Mouse (Mus musculus) heart, postnatal 4 days (tissue): Measurements from ENCODE around the gene Osbpl10. TPM values are rescaled to one million over a fixed set of nuclear protein-coding genes. Genes with fewer than 3 reads are reported as not detected.
A peak's percentile ranks its signal among the peaks of the same experiment; 100 is the strongest.
"Not testable (repeated sequence)": the region's sequence is repeated elsewhere in the genome, so short reads cannot be mapped to it uniquely, and the experiment has no call there.

Experiments used
- DNase-seq: peaks from one replicate; pipeline ENCODE4 v3.0.0; 2021
- total RNA-seq, 2 experiments: library from RNA; stranded (reverse); gene quantifications; 2 replicates each; pipeline ENCODE4 v1.2.3; 2021

Osbpl10 gene
- total RNA-seq, 2 experiments from 2014 or later: 5.7 to 6.1 TPM

DNA sequence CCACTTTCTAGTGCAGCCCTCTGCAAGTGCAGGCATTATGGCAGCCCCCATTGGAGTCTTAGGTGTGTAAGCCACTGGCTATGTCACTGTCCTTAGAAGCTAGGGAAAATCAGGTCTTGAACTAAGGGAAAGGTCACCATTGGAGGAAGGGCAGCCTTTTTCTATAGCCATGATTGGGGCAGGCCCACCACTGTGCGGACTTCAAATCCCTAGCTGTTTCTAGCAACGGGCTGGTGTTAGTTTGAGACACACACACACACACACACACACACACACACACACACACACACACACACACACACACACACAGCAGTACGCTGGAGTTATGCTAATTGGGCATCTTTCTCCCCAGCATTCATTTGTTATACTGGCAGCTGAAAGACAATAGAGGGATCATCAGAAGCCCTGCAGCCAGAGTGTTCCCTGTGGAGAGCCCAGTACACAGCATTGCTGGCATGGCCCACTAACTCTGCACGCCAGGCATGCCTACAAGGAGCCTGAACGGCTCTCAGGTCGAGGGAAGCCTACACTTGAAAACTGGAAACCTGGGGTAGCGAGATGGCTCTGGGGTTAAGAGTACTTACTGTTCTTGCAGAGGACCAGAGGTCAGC, 246.5 kb downstream of the Osbpl10 start:
- no peak for DNase-seq

DNA sequence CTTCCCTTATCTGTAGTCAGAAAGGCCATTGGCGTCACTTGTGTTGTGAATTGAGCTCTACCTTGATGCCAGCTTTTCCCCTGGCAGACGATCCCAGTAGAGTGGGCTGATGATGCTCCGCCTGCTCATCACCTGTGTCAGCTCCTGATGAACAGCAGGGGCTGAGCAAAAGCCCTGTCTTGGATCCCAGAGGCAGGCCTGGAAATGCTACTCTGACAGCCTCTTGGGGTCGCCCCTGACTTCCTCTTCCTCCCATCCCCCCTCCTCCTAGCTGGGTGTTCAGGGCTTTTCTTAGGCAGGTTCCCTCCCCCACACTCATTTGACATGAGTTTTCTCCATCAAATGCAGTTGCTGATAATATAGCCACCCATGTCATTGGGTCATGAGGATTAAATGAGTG, 250.8 kb downstream of the Osbpl10 start:
- DNase-seq: no peak

DNA sequence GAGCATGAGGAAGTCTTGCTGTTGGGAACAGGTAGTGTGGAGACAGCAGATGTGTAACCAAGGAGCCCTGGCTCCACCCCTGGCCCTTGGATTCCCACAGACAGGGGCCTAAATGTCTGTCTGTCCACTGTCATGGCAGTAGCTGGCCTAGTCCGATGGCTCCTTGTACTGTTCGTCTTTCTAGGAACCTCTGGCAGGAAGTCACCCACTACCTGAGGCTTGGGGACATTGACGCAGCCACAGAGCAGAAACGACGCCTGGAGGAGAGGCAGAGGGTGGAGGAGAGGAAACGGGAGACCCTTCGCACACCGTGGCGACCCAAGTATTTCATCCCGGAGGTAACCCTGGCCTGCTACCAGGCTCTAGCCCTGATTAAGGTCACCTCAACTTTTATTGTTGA, 251.3 kb downstream of the Osbpl10 start:
- no peak for DNase-seq

DNA sequence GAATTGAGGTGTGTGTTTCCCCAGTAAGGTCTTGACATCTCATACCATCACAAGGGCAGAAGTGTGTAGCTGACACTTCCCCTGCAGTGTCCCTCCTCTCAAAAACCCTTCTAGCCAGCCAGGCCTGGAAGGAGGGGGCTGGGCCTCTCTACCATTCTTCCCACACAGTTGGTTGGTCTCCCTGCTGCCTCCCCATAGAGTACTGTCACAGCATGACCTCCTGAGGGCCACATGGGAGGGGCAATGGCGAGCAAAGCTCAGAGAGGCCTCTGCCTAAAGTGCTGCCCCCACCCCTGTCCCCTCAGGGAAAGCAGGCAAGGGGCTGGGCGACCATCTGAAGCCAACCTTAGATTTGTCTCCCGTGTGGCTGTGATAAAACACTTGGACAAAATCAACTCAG, 251.8 kb downstream of the Osbpl10 start:
- DNase-seq: no peak

DNA sequence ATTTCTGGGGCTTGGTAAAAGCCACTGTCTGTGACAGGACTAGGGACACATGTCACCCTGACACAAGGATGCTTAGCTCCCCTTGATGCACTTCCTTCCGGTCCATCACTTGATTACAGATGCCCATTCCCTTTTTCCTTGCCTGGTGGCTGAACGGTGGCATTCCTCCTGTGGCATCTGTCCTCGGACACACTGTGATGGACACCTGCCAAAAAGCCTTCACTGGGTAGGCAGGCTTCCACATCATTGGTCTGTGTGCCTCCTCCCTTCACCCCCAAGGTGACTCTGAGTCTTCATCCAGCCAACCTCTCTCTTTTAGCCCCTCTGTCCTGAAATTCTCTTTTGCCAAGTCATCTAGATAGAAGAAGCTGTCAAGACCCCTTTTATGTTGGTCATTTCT, 253.1 kb downstream of the Osbpl10 start:
- peak; percentile 21 for DNase-seq

DNA sequence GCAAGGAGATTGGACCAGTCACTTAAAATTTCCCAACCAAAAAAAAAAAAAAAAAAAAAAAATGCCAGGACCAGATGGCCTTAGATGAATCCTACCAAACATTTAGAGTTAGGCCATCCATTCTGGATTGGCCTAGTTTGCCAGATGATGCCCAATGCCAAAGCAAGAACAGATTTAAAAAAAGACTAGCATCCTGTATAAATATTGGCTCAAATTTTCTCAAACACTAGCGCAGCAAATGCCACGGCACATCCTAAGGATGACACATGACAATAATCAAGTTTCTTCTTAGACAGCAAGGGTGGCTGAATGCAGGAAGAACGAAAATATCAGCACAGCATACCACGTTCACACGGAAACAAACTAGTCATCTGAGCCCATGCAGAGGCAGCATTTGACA, 255.4 kb downstream of the Osbpl10 start:
- DNase-seq: no peak

DNA sequence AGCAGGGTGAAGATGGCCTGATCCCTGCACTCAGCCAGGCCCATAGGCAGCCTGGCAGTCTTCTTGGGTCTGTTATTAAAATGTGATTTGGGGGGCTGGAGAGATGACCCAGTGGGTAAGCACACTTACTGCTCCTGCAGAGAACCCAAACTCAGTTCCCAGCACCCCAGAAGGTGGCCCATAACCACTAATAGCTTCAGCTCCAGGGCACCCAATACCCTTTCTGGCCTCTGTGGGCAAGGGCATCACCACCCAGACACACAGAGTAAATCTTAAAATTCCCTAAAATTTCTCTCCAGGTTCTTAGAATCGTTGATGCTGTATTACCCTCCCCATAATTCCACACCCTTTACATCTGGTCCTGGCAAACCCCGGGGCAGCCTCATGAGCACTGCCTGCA, 256.2 kb downstream of the Osbpl10 start:
- no peak for DNase-seq

DNA sequence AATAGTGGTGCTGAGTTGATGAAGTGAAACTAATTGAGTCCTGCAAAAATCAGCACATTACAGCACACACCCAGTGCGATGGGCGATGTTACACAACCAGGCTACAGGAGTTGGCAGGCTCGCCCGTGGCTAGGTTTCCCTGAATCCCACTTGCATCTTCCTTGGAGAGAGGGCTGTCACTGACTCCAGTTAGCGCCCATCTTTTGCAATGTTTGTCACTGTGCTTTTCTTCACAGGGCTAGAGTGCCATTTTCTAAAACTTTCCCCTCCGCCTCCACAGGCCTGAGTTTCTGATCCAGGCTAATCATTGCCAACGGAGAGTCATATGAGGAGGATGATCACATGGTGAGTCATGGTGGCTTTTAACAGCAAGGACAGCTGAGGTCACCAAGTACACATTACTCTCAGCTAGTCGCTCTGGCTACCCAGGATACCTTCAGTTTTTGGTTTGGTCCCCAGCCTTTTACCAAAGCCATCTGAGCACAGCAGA, 258.0 kb downstream of the Osbpl10 start:
- DNase-seq: no peak

DNA sequence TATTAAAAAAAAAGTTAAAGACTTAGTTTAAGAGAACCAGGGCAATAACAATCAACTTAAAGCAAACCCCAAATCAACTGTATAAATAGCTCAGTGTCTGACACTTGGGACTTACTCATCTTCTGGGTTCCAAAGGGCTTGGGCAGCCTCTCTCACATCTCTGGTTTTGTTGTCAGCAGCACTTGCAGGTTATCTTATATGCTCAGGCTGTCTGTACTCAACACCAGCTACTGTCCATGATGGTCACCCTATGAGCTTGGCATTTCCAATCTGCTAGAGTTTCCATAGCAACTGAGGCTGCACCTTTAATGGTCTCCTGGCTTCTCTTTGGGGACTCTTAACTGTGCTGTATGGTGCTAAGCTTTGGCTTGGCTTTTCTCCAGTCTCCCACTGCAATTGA, 259.6 kb downstream of the Osbpl10 start:
- DNase-seq: no peak

DNA sequence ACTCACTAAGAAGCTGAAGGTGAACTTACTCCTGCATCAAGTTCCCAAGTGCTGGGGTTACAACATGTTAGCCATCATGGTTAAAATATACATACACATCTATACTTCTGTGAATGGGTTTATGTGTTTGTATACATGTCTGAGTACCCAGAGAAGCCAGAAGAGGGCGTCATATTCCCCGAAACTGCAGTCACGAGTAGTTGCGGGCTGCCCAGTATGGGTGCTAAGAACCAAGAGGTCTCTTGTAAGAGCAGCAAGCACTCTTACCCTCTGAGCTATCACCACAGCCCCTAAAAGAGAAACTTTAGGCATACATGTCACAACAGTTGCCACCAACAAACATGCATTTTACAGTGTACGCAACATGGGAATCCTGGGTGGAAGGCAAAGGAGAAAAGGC, 261.5 kb downstream of the Osbpl10 start:
- DNase-seq: no peak

DNA sequence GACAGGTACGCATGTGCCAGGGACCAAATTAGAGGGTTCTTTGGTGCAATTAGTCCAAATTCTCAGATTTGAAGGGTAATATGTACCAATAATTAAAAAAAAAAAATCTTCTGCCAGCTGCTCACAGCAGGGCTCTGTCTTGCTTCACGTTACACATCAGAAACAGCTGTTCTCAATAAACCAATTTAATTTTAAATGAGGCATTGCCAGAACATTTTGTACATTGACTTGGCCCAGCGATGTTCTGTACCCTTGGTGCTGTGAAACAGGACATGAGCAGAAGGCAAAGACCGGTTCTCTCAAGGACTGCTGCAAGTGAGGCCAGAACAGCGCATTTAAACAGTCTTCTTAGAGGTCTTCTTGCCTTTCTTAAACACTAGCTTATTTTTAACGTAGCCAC, 265.3 kb downstream of the Osbpl10 start:
- DNase-seq: no peak

DNA sequence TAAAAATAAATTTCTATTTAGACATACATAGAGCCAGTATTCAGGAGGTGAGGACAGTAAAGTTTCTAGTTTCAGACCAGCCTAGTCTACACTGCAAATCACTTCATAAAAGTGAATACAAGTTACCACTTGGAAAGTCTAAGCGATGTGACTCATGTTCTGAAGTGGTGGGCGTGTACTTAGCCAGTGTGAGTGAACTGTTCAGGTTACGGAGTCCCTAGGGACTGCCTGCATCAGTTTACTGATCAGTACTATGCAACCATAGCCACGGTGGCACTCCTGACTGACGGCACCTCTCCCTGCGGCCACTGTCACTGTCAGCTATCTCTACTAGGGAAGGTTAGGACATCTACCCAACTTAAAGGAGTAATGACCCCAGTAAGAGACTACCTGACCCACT, 266.7 kb downstream of the Osbpl10 start:
- no peak for DNase-seq

DNA sequence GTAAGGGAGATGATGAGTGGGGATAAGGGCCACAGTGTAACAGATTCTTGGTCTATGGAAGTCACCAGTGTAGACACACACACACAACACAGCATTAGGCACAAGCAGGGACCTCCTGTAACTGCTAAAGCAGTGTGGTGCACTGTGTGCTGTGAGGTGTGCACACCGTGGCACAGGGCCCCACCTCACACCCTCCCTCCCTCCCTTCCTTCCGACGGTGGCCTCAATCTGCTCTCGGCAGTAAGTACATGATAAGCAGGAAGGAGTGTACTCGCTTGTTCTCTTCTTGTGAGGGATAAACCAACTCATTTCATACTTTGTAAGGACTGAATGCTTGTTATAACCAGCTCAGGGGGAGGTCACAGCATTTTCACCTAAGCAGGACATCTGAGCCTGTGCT, 270.8 kb downstream of the Osbpl10 start:
- no peak for DNase-seq

DNA sequence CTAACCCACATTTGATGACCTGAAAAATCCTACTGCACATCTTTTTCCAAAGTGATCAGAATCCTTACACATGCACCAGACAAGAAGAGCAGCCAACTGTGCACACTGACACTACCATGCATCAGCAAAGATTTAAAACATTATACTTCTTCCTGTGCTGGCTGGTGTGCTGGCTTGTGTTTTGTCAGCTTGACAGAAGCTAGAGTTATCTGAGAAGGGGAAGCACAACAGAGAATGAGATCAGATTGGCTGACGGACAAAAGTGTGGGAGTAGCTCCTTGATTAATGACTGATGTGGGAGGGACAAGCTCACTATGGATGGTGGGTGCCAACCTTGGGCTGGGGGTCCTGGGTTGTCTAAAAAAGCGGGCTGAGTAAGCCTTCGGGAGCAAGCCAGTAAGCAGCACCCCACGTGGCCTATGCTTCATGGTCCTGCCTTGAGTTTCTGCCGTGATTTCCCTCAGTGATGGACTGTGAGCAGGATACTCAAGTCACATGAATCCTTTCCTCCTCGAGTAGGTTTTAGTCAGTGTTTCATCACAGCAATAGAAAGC, 279.4 kb downstream of the Osbpl10 start:
- no peak for DNase-seq

DNA sequence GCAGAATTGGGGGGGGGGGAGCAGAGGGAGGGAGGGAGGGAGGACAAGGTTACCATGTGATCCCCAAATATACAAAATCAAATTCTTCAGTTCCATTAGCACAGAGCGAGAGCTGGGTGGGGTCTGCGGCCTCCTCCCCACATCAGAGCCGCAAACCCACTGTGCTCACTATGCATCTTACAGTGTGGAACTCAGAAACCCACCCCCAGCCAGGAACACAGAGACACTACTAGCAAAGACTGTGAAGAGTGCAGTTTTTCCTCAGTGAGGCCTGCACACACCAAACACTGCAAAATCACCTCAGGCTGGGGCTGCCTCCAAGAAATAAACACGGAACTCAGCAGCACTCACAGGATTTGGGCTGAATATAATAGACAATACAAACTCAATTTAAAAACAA, 281.5 kb downstream of the Osbpl10 start:
- no peak for DNase-seq

DNA sequence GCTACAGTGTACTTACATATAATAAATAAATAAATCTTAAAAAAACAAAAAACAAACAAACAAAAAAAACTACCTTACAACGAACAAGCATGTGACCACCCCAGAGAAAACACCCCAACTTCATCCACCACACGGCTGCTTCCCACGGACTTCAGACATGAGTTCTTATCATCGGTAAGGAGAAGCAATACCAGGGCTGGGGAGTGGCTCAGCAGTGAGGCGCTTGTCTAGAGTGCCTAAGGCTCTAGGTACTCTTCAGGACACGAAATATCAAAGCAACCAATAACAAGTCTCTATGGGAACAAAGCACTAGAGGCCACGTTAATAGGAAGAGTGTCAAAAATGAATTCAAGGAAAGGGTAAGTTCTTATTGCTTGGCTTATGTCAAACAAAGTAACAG, 282.1 kb downstream of the Osbpl10 start:
- no peak for DNase-seq

DNA sequence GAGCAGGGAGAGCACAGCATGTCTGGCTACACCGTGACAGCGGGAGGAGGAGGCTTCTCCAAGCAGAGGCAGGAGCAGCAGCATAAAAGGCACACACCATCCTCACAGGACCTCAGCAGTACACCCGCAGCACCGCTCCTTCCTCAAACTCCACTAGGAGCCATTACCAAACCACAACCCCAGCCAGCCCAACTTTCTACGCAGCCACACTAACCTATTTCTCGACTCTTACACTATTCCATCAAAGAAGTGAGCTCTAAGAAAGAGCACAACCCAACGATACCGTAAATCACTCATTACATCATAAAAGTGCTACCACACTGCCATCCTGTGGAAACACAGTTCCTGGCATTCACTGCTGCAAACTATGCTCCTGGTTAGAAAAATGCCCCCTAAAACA, 283.1 kb downstream of the Osbpl10 start:
- DNase-seq: peak; percentile 33

DNA sequence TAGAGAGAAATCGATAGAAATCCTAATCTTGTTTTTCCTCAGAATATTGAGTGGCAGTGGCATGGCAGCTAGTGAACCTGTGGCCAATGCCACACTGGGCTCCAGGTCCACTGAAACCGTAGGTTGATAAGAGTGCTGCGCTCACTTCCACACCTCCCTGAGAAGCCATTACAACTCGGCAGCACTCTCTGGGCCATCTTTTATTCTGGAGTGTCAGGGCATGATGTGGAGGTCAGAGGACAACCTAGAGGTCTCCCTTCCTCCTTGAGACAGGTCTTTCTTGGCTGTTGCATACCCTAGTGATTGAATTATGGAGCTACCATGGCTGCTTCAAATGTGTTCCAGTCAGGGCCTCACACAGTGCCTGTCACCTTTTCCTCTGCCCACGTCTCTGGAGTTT, 283.5 kb downstream of the Osbpl10 start:
- DNase-seq: no peak

DNA sequence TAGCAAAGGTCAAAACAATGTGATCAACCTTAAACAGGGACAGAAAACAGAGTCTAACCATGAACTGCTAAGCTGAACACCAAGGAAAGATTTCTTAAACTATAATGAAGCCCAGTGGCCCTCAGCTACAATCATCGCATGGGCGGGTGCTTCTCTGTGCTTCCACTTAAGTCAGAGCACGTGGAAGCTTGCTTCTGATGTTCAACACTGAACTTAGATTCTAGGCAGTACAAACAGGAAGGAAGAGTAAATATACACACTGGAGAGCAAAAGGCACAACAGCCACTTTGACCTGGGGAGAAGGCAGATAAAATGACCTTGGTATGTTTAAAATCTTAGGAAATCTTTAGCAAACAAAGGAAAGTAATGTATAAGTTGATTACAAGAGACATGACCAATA, 293.2 kb downstream of the Osbpl10 start:
- no peak for DNase-seq

DNA sequence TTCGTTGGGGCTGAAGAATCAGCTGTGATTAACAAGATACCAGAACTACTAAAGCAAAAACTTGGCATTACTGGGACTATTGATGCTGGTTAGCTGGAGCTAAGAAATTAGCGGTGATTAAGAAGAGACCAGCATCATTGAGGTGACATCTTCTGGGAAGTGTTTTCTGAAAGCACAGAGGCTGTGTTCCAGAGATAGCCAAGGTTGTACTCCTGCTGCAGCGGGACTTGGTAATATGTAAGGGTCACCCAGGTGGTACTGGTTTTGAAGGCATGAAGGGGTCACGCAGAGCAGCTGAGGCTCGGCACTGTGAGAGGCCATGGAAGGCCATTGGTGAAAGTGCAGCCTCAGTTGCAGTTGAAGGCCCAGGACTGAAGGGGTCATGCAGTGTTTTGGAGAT, 294.1 kb downstream of the Osbpl10 start:
- DNase-seq: not testable (repeated sequence)

DNA sequence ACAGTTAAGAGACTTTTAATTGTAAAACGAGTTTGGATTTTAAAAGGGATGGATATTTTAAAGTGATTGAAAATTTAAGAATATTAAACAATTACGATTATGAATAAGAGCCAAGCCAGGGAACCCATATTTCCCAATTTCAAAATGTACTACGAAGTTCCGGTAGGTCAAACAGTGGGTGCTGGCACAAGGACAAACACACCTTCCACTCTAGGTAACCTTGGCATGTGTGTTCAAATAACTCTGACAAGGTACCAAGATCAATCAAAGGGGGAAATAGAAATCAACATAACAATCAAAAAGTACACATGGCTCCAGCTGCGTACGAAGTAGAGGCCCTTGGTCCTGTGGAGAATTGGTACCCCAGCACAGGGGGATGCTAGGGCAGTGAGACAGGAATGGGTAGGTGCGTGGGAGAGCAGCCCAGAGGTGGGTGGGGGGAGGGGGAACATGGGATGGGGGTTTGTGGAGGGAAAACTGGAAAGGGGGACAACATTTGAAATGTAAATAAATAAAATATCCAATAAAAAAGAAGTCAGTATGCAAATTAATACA, 294.8 kb downstream of the Osbpl10 start:
- DNase-seq: no peak

DNA sequence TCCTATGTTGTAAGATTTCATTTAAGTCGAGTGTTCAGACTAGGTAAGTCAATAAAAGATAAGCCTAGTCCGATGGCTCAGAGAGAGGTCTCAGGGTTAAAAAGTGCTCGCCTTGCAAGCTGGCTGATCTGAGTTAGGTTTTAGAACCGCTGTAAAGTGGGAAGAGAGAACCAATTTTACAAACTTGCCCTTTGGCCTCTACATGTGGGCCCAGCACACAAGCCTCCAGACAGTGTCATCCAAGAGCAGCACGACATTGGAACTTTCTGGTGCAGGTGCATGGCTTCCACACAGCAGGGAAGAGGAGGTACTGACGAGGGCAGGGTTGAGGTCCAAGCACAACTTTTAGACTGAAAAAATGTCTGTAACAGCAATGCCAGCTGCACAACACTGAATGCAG, 296.4 kb downstream of the Osbpl10 start:
- DNase-seq: no peak

DNA sequence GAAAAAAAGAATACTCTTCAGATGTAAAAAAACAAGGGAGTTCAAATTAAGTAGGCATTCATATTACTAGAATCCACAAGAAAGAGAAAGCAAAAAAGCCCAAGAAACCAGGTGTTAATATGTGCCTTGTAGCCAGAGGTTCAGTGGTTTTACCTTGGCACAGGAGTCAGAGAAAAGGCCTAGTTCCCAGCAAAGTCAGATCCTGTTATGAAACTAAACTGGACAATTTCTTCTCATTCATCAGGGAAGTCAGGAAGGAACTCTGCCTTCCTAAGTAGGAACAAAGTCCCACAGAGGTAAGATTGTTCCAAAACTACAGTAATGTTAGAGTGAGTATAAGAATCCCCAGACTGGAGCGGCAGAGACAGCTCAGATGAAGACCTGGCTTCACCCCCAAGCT, 300.3 kb downstream of the Osbpl10 start:
- DNase-seq: no peak
